Comparison of ENCODE assay signal across 17 mouse cellular contexts in the genomic region with DNA sequence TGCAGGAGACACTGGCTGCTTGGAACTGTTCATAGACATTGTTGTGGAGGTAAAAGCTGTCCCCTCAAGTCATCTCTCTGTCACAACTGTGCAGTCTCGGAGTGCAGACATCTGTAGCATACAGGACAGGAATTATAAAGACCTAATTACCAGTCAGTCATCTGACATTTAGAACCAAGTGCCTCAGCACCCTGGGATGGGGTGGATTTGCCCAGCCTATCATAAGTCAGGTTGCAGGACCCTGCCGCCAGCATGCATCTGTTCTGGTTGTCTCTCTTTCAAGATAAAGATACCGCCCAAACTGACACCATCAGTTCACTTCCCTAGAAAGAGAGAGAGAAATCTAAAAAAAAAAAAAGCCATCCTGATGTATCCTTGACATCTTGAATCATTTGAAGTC.
"Had no signal": no experiment of that assay in that cellular context is flagged by ENCODE, and none has a peak within 500 bp of the region (broad histone marks: within the 10 kb centered on the region; RNA-seq: fewer than 3 reads in every experiment).

No protein-coding gene starts in this region.

- H3K9ac ChIP-seq: liver, embryonic 12.5 days; liver, embryonic 15.5 days; lung, embryonic 15.5 days had no signal

- H3K4me3 ChIP-seq: liver, embryonic 12.5 days; liver, embryonic 15.5 days; megakaryocyte, embryonic 14.5 days had no signal

- H3K27ac ChIP-seq: liver, embryonic 12.5 days; liver, embryonic 15.5 days; lung, embryonic 15.5 days; midbrain, embryonic 10.5 days; stomach, postnatal 0 days had no signal

- H3K36me3 ChIP-seq: liver, embryonic 12.5 days; liver, embryonic 15.5 days; lung, embryonic 15.5 days; midbrain, embryonic 10.5 days had no signal

- ATAC-seq: intestine, postnatal 0 days; liver, embryonic 12.5 days had no signal

- H3K4me1 ChIP-seq: liver, embryonic 12.5 days; liver, embryonic 15.5 days had no signal

- H3K4me2 ChIP-seq: liver, embryonic 15.5 days had no signal

- DNase-seq: kidney, adult 9 months; kidney, postnatal 14 days; kidney, postnatal 4 days; liver; lung, adult 18-20 months; lung, postnatal 10 days; lung, postnatal 36 days; thymus, adult 2 months; thymus, postnatal 14 days; thymus, postnatal 4 days had no signal

- H3K9me3 ChIP-seq: liver, embryonic 12.5 days; liver, embryonic 15.5 days; lung, embryonic 15.5 days; megakaryocyte, embryonic 14.5 days; midbrain, embryonic 10.5 days had no signal
